Mouse (Mus musculus): ENCODE data around the gene Plin4. TPM values are rescaled to one million over a fixed set of nuclear protein-coding genes. Genes with fewer than 3 reads are reported as not detected.
"Not testable (repeated sequence)": the region's sequence is repeated elsewhere in the genome, so short reads cannot be mapped to it uniquely, and the experiment has no call there.

Plin4 gene
- polyA plus RNA-seq, 2 experiments from 2014 or later = not detected

DNA sequence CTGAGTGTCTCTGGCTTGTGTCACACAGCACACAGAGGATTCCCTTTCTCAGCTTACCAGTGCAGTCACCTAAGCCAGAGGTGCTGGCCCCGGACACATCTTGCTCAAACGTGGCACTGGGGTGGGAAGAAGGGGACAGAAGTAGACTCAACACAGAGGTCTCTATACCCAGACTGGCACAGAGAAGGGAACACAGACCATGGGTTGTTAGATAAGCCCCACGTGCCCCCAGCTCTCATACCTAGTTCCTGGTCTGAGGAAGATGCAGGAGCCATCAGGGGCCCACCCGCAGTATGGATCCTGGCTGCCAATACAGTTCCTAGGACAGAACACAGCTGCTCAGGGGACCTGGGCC is 15.7 kb upstream of the Plin4 start:
- ATAC-seq = no peak

DNA sequence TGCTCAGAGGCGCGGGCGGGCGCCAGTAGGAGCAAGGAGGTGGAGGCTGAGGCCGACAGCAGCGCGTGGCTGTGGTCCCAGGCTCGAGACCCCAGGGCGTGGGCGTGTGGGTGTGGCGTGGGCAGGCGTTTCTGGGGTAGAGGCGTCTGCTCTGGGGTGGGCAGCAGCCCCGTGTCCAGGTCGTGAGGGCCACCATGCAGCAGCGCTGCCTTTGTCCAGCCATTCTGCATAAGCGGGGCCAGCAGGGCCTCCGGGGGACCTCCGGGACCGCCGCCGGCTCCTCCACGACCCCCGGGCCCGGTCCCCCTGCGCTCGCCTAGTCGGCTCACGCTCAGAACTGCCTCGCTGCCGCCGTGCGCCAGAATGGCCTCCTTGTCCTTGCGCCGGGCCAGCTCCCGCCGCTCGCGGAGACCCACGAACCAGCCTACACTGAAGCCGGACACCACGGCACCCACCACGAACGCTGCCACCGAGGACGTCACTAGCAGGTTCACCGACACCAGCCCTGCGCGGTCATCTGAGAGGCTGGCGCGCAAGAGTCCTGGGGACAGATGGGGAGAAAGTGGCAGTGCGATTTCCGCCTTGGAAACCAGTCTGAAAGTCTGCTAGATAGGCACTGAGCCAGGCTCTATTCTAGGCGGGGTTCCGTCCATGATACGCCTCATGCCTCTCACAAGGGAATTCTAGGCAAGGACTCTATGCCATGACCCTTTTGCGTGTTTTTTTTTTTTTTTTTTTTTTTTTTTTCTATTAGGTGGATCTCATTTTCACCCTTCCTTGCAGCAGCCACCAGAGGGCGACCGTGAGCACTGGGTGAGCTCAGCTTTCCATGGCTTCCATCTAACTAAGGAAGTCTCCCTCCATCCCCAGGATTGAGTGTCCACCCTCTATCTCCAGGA is 15.0 kb upstream of the Plin4 start:
- ATAC-seq = peak; percentile 54

DNA sequence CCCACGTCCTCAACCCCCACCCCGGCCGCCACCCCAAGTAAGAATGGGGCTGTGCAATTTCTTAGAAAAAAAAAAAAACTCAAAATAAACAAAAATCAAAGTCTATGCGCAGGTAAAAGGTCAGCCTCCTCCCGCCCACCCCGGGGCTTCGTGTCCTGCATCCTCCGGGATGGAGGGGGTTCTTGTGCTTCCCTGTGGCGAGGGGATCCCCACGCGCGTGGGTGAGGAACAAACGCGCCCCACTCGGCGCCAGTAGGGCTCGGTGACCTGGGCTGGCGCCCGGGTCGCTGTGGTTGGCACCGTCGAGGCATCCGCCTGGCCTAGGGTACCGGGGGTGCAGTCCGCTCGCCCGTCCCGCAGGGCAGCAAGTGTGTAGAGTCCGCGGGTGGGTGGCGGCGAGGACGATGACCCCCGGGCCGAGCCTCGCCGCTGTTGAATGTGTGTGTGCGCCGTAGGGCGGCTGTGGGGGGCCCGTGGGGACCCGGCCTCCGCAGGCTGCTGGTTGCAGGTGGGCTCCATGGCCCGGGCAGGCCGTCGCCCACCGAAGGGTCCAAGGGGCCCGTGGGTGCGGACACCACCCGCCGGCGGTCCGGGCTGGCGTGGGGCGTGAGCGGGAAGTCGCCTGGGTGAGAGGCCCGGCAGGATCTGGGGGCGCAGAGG is 14.2 kb upstream of the Plin4 start:
- no peak for ATAC-seq

DNA sequence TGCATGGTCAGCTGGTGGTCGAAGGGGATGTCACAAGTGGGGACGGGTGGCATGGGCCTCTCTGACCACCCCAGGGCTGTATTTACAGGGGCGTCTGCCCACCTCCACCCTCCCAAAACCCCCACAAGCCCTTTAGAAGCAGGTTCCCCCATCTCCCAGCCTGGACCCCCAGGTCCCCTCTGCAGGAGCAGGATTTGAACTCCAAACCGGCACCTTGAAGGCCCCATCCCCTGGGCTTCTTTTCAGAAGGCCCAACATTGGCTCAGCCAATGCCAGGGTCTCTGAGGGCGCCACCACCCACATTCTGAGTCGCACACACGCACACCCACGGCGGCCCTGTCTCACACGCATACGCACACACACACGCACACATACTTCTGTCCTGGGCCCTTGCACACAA is 13.6 kb upstream of the Plin4 start:
- no peak for ATAC-seq

DNA sequence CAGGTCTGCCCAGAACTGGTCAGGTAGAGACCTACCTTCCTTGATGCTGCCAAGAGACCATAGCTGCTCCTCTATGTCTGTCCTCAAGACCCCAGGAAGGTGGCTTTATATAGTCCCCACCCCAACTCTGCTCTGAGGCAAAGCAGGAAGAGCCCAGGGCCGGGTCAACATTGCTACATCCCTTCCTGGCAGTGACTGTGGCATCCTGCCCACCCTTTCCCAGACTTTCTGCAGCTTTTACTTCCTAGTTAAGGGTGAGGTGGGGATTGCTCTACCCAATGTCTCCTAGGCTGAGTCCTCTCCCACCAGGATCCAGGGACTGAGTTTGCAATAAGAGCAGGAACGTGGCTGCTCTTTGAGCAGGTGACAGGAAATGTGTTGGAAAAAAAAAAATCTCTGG is 12.2 kb upstream of the Plin4 start, which contains the start of gene Lrg1:
Lrg1 (minus strand) TSS at position 176 of the 400 bp plus-strand sequence.
- no peak for ATAC-seq

DNA sequence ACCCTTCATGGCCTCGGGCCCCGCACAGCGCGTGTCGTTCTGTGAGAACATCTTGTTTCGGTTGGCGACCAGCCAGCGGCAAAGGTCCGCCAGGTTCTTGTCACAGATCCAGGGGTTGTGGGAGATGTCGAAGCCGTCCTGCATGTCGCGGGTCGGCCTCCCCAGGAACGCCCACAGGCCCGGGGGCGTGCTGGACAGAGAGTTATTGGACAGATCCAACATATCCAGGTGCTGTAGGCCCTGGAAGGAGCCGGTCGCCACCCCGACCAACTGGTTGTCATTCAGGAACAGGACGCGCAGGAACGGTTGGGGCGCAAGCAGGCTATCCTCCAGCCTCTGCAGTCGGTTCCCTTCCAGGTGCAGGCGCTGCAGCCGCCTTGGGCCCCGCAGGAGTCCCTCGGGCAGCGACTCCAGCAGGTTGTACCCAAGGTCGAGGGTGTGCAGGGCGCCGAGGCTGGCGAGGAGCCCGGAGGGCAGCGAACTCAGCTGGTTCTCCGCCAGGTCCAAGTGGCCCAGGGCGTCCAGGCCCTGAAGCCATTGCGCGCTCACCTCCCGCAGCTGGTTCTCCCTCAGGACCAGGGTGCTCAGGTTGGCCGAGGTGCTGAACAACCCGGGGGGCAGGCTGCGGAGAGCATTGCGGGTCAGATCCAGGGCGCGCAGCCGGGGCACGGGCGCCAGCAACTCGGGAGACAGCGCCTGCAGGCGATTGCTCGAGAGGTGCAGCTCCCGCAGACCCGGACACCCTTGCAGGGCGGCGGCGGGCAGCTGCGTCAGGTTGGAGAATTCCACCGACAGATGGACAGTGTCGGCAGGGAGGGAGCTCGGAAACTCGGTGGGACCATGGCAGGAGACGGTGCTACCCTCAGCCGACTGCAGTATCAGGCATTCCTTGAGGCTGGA is 10.6 kb upstream of the Plin4 start:
- no peak for ATAC-seq

DNA sequence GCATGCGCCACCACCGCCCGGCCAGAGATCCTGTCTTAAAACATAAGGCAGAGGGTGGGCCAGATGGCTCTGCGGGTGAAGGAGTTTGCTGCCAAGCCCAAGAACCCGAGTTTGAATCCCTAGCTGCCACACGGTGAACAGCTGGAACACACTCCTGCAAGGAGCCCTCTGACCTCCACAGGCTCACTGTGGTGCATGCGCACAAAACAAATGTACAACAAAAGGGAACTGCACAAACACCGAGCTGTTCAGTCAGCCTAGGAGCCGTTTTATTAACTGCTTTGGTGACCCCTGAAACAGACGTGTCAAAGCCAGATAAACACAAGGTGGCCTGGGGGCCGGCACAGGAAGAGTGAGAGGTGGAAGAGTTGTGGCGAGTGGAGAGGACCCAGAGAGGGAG is 9.8 kb upstream of the Plin4 start:
- no peak for ATAC-seq

DNA sequence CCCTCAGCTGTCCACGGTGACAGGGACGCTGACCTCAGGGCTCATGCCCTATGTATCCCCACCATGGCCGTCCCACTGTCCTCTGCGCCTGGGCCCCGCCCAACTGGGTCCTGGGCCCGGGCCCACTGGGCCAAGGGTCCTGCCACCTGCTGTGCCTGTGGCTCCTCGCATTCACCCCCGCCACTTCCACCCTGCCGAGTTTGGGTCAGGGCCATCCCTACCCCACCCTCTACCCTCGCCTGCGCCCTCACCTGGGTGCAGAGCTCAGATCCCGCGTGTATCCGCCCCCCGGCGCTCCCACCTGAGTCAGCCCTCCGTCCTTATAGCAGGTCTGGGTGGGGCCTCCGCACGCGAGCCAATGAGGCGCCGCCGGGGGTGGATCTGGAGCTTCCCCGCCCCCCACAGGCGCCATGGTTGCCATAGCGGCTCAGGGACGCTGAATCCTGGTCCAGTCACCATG is 7.7 kb upstream of the Plin4 start, which contains the start of gene Plin5:
Plin5 (minus strand) TSS at position 346 of the 460 bp plus-strand sequence.
- no peak for ATAC-seq

DNA sequence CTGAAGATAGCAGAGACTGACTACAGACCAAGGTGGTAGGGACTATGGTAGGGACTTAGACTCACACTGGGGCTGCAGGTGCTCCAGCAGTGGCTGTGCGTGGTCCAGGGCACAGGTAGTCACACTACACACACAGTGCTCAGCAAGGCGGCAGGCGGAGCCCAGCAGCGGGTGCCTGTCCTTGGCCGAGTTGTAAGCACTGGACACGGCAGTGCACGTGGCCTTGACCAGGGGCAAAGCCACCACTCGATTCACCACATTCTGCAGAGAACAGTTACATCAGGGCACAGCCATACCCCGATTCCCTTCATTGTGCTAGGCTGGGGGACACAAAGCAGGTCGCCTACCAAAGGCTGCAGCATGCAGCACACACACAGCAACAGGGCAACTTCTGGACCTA is 6.6 kb upstream of the Plin4 start:
- no peak for ATAC-seq

DNA sequence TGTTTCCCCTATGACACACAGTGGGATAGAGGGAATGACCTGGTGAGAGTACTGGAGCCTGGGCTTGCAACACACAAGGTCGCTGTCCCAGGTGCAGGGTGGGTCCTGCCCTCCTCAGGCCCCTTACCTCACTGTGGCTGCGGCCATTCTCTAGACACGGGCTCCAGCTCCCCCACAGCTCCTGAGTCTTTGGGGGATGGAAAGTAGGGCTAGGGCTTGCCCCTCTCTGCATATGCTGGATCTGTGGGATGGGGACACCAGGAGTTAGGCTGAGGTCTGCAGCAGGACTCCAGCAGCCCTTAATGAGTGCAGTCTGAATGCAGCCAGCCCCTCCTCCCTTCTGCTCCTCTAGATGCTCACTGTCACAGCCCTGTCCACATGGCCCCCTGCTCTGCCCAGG is 3.1 kb upstream of the Plin4 start:
- no peak for ATAC-seq

DNA sequence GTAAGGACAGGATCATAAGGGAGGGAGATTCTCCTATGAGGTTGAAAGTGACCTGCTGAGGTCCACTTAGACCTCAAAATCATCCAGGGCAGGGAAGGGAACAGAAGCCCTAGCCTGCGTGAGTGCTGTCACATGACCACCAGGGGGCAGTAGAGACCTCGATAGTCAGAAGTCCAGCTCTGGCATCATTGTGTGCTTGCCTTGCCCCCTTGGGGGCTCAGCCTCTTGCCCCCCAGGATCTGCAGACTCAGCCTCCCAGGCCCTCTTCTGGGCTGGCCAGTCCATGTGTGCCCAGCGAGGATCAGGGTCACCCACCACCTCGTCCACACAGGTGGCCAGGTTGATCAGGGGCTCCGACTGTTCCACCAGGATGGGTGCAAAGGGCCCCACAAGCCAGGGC is 2.3 kb upstream of the Plin4 start:
- peak; percentile 56 for ATAC-seq

DNA sequence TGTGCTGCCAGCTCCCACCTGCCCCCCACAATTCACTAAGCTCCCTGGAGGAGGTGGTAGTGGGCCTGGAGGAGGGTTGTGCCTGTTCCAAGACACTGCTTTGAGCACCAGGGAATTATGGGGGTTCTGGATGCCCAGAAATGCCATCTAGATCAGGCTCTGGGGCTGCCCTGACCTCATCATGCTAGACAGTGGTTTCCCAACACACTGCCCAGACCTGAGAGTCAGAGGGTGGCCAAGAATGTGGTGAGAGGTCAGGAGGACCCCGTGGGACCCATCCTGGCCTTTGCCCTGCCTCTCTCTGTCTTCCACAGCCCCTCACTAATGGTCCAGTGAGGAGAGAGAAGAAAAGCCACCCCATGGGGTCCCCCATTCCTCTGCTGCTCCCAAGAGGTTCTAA is 1.4 kb upstream of the Plin4 start:
- ATAC-seq = no peak

DNA sequence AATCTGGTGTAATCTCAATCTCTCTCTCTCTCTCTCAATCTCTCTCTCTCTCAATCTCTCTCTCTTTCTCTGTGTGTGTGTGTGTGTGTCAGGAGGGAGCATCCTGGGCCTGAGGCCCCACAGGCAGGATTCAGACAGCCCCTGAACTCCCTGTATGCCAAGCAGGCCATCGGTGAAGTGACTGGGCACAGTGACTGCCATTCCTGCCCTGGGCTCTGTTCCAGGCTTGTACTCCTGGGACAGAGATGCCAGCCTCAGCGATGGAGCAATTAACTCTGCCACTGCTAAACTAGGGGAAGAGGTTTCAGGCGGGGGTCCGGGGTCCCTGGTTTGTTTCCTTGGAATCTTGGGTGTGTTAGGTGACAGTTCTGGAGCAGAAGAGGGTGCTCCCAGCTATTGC is 968 bp upstream of the Plin4 start:
- ATAC-seq = no peak

DNA sequence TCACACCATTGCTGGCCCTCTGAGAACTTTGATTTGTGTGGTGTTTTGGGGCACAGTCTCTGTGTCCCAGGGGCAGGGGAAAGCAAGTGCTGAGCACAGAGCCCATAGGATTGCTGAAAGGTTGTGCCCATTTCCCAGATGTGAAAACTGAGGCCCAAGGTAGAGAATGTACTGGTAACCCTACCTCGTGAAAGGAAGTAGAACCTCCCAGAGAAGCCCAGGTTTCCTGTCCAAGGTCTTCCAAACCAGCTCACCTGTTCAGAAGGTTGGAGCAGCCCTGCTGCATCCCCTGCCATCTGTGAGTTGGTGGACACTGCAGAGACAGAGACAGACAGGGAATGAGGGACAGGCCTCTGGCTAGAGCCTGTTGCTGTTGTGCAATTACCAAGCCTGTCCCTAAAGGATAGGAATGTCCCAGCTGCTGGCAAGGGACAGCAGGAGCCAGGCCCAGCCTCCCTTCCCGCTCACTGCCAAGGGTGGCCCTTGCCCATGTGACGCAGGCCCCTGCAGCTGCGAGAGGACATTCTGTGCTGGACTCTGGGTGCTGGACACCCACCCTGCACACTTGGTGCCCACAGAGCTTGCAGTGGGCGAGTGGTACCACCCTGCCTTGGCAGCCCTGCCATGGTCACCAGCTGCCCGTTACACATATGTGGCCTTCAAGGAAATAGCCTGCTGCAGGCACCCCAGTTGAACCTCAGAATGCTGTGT is 1.1 kb downstream of the Plin4 start:
- ATAC-seq = no peak

DNA sequence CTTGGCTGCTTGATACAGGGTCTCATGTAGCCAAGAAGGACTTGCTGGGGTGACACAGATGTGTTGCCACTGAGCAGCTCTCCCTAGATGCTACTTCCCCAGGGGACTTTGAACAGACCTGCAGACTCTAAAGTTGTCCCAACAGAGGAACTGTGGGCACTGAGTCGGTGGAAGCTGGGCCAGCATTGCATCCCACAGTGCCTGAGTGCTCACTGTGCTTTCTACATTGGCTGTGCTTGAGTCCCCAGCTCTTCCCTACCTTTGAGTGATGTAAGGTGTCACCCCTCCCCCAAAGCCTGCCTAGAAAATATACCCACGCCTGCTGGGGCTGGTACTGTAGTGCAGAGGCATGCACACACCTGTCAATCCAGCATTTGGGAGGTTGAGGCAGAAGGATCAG is 1.9 kb downstream of the Plin4 start:
- no peak for ATAC-seq

DNA sequence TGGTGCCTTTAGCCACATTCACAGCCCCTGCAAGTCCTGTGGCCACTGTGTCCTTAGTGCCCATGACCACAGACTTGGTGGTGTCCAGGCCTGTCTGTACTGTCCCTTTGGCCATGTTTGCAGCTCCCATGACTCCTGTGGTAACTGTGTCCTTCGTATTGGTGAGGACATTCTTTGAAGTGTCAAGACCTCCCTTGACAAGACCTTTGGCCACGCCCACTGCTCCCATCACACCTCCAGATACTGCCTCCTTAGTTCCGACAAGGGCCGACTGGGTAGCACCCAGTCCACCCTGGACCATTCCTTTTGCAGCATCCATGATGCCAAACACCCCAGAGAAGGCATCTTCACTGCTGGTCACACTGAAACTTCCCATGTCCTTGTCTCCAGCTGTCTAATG is 2.6 kb downstream of the Plin4 start:
- no peak for ATAC-seq

DNA sequence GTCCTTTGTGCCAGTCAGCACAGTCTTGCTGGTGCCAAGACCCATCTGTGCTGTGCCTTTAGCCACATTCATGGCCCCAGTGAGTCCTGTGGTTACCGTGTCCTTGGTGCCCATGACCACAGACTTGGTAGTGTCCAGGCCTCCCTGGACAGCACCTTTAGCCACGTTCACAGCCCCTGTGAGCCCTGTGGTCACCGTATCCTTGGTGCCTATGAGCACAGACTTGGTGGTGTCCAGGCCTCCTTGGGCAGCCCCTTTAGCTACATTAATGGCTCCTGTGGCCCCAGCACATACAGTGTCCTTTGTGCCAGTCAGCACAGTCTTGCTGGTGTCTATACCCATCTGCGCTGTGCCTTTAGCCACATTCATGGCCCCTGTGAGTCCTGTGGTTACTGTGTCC is 3.2 kb downstream of the Plin4 start:
- ATAC-seq = not testable (repeated sequence)

DNA sequence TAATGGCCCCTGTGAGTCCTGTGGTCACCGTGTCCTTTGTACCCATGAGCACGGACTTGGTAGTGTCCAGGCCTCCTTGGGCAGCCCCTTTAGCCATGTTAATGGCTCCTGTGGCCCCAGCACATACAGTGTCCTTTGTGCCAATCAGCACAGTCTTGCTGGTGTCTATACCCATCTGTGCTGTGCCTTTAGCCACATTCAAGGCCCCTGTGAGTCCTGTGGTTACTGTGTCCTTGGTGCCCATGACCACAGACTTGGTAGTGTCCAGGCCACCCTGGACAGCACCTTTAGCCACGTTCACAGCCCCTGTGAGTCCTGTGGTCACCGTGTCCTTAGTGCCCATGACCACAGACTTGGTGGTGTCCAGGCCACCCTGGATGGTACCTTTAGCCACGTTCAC is 4.8 kb downstream of the Plin4 start:
- not testable (repeated sequence) for ATAC-seq

DNA sequence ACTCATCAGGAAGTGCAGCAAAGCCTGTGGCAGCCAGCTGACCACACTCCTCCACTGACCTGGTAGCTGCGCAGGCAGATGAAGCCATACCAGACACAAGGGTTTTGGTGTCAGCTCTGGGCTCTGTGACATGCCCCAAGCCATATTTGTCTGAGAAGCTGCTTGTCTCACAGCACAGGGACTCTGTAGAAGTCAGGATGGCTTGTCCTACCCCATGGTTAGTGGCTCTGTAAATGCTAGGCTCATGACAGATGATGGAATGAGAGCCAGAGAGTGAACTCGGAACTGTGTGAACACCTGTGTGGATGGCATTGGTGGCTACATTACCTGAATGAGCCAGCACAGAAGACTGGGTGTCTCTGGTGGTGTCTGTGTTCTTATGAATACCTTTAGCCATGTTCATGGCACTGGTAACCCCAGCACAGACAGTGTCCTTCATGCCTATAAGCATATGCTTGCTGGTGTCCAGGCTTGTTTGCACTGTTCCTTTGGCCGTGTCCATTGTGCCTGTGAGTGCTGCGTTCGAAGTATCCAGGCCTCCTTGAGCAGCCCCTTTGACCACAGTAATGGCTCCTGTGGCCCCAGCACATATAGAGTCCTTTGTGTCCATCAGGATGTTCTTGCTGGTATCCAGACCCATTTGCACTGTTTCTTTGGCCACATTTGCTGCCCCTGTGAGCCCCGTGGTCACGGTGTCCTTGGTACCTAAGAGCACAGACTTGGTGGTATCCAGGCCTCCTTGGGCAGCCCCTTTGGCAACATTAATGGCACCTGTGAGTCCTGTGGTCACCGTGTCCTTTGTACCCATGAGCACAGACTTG is 5.9 kb downstream of the Plin4 start:
- ATAC-seq = no peak

DNA sequence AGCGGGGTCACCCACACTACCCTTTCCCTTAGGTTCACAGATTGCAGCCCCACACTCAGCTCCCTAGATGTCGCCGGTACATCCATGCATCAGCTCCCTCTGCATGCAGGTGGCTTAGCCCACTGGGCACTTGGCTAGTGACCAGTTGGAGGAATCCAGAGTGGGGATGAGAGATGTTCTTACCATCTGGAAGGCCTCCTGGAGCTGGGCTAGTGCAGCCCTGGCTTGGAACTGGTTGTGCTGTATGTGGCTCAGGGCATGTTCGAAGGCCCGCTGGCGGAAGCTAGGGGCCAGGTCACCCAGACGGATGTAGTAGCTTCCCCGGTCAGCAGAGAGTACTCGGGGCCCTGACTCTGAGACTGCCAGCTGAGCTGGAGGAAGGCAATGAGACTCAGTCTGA is 6.7 kb downstream of the Plin4 start:
- no peak for ATAC-seq

DNA sequence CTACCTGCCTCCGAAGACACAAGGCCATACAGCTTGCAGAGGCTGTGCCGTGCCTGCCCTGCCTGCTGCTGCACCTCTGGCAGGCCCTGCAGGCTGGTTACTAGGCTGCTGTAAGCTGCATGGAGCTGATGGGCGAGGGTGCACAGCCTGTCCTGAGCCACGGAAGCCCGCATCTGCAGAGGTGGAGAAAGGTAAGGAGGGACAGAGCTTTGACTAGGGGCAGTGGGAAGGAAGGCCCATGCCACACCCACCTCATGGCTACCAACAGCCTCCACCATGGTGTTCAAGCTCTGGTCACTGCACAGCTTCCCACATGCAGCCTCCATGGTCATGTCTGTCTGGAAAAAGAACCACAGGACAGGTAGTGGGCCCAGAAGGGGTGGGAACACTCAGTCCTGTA is 7.4 kb downstream of the Plin4 start:
- ATAC-seq = no peak

Measured in CD4-positive, CD25-positive, alpha-beta regulatory T cell, adult 4 months (primary cell).